Mouse (Mus musculus): ENCODE results near the gene Kdm4a.

DNA sequence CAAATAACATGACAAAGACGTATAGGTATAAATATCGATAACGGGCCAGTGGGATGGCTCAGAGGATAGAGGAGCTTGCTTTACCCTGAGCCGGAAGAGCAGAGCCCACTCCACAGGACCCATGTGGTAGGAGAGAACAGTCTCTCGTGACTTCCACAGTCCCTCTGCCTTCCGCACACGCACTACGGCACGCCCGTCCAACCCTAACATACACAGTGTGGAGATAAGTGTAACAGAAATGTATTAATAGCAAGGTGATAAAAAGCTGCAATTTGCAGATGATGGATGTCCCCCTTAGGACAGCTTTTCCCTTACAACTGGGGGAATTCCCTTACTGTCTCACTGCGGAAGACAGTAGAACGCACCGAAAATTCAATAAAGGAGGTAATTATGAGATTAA is 70.2 kb downstream of the Kdm4a start:
- TF ChIP-seq CTCF (IDR thresholded peaks at IDR 0.05; ENCODE audit: low read depth): no peak
- no peak for TF ChIP-seq EP300 (IDR thresholded peaks at IDR 0.05; ENCODE audit: low read depth)

Measured in heart, postnatal 0 days (tissue).